Mouse (Mus musculus): ENCODE measurements around the gene Cox15.

Cox15 gene

DNA sequence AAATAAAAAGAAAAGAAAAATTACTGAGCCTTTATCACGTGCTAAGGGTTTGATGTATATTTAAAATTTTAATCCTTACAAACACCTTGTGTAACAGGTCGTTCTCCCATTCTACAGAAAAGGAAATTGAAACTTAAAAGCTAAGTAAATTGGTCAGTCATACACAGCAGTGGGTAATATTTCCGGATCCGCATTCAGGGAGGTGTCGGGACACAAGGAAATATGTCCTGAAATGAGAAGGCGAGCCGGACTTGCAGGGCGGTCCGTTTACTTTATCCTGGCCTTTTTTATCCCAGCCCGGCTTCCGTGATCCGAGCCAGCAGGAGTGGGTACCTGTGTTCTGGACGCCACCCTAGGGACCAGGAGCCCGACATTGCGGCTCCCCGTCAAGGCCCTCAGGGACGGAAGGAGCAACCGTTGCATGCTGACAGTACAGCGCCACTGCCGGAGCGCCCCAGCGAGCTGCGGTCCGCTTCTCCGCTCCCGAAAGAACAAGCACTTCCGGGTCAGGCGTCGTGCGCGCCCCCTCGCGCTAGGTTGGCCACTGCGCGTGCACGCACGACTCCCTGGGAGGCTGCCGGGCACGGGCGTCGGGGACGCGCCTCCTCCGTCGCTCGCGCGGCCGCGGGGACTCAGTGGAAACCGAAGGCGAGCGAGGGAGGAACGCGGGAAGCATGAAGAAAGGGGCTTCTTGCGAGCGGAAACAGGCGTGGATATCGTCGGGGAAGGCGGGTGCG is at the start of gene Cox15, which contains the start of gene Cutc:
Gene Cox15, minus strand, starts transcription at position 512 of the 737 bp plus-strand sequence.
Gene Cutc, plus strand, starts transcription at position 508 of the 737 bp plus-strand sequence.
- DNase-seq = peak; percentile 98

DNA sequence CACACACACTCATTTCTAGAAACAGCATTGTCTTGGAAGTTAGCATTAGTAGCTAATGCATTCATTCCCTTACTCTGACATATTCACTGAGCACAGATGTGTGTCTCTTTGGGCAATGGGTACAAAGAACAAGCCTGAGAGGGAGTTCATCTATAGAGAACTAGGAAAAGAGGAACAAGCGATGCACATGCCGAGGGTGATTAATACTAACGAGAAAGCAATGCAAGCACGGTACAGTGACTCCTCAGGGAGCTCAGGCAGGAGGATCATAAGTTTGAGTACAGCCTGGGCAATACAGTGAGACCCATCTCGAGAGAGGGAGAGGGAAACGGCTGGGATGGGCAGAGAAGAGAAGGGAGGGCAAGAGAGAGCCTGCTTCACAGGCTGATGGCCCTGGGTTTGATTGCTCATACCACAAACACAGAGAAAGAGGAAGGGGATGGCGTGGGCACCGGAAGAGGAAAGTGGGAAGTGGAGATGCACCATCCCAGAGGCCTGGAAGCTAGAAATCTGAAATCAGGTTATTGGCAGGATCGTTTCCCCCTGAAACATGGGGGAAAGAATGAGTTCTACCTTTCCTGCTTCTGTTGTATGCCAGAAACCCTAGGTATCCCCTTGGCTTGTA is 48.7 kb upstream of the Cox15 start:
- no peak for DNase-seq

DNA sequence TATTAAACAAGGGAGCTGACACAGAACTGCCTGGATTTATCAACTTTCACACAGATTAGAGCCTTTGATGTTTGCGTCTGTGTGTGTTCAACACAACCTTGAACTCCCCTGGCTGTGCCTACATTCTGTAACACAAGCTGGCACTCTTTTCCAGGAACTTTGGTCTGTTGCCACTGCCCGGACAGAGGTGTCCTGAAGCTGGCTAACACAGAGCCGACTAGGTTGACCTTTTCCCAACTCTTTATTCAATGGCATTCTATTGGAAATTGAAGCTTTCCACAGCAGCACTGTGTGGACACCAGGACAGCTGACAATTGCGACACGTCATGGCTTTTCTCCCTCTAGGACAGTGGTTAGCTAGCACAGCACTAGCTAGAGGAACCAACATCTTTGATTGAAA is 44.4 kb upstream of the Cox15 start:
- DNase-seq = no peak

DNA sequence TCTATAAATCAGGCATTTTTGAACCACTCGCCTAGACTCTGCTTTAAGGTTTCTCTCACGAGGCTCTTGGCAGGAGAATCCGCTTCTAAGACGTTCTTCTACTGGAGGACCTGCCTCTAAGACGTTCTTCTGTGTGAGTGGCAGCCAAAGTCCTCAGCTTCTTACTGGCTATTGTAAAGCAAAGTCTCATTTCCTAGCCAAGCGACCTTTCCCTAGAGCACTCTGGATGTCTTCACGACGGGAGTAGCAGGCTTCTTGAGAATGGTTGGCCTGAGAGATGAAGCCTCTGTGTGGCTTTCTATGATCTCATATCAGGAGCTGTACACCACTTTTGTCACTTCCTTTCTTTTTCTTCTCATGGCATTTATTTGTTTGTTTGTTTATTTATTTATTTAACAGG is 42.7 kb upstream of the Cox15 start:
- DNase-seq = no peak

DNA sequence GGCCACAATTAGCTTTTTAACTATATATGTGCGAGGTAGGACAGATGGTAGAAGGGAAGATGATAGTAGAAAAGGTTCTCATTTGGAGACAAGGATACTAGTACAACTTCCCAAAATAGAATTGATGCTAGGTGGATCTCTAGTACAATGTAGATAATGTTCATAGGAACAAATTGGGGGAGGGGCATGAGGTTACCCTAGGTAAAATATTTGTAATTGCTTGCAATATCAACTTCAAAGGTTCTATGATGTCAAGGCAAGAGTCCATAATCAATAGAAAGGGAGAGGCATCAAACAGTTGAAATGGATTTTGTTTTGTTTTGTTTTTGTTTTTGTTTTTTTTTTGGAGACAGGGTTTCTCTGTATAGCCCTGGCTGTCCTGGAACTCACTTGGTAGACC is 41.2 kb upstream of the Cox15 start:
- no peak for DNase-seq

DNA sequence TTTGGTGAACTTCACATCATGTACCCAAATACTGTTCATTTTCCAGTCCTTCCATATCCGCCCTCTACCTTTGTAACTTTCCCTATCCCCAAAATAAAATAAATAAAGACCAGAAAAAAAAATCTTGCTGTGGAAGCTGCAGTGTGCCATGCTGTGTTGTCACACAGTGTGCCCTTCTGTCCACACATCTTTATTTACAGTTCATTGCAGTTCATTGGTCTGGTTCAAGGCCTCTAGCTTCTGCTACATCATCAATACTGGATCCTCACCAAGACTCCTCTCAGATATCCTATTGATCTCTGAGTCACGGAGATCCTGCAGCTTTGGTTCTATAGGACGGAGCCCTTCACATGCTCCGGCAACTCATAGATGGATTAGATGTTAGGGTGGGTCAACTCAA is 39.7 kb upstream of the Cox15 start:
- no peak for DNase-seq

DNA sequence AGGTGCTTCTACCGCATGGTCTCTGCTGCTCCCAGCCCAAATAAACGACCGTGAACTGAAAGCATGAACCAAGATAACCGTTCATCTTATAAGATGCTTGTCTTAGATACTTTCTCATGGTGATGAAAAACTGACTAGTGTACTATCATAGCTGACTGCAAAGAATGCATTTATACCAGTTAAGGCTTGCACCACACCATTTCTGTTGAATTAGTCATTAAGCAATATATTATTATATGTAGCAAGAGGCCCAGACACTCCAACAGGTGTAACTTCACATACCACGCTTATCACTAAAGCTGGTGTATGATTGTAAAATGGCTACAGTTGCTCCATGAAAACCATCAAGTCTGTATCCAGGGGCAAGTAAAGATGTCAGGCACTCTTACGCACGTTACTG is 37.0 kb upstream of the Cox15 start:
- DNase-seq = no peak

DNA sequence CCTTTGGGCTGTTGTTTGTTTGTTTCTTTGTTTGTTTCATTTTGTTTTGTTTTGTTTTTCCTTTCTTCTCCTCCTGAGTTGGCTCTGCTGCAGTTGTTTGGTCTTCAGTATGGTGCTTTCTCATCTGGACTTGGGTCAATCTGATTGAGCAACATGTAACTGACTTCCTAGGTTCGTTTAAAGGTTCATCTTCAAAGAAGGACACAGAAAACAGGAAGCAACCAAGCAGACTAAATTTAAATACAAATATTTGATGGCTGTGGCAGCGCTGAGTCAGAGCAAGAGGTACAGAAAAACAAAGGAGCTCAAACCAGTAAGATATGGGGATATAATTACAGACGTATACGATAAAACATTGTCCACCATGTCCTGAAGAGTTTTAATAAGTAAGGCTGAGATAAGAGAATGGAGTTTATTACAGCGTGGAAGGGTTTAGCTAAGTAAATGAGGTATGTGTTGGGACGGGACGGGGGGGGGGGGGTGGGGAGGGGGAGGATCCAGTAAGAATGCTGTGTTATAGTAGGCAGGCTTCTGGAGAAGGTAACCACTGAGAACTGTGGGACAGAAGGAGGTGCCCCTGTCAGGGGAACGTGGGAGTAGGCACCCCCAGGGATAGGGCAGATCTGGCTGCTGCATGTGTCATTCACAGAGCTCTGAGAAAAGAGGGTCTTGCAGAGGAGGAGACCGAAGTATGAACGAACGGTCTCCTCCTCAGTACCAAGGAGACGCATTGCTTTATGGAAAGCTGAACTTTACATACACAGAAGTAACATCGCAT is 33.6 kb upstream of the Cox15 start:
- peak; percentile 3 for DNase-seq

DNA sequence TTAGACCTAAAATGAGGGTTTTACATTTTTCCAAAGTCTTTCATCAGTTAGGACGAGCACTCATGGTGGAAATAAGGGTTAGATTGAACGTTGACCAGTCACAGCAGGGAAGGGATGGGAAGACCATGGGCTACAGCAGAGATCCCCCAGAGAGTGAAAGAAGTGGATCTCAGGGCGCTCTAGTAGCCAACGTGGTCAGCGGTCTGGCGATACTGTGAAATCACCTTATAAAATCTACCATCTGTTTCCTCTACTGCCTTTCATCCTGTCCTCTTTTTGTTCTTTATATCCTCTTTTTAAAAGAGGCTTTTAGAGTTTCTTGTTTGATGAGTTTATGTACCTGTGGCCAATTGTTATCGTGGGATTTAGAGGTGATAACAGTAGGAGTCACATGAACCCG is 32.0 kb upstream of the Cox15 start:
- no peak for DNase-seq

DNA sequence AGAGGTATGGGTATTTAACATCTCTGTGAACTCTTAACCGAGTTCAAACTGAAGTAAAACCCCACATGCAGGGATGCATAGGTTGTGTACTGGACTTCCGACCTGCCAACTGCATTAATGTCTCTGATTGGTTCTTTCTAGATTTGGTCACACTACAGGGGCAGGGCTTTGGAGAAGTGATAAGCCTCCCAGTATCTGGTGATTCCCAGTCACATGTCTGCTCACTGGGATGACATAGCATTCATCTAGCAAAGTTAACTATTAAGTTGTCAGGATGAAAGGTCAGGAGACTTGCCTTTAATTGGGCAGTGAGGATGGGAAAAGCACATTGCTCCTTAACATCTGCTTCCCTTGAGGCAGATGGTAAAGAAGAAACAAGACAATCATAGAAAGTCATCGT is 29.2 kb upstream of the Cox15 start, which contains the start of gene Abcc2:
Gene Abcc2, plus strand, starts transcription at position 213 of the 400 bp plus-strand sequence.
- no peak for DNase-seq

DNA sequence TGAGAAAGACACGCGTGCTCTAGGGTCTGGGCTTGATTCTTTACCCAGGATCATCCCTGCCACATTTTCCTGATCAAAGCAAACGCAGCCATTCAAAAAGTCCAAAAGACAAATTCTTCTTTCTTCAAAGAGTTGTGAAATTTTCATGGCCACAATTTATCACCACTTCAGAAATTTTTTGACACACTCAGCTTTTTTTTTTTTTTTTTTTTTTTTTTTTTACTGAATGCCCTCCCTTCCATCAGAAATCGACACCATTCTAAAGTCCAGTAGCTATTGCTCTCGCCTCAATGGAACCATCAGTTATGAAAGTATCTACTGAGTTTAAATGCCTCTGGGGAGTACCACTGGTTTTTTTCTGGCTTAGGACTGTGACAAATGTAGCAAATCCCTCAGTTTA is 27.6 kb upstream of the Cox15 start:
- no peak for DNase-seq

DNA sequence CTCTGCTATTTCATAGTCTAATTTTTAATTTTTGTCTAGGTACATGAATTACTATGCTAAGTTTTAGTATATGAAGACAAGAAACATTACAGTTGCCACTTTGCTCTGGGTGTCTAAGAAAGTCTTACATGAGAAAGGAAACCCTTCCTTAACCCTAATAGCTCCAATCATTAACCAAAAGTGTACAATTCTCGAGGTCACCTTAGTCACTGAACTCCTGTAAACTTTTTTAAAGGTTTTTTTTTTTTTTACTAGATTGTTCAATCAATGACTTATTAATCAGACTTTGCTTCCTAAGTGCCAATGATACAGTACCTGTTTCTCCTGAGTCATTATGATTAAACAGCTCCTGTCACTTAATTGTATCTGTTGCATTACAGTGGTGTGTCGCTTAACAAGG is 24.5 kb upstream of the Cox15 start:
- DNase-seq = no peak

DNA sequence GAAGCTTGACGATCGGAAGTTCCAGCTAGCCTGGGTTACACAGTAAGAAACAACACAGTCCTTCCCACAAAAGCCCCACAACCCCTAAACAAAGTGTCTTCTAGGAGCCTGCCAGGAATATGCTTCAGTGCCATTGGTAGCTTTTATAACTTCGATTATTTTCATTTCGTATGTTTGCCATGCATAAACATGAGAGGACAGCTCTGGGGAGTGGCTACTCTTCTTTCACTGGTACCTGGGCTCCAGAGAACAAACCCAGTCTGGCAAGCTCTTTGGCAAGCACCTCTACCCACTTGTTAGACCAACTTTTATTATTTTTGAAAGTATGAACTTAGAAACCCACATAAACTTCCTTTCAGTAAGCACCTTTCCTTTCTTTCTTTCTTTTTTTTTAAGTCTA is 23.8 kb upstream of the Cox15 start:
- DNase-seq = no peak

DNA sequence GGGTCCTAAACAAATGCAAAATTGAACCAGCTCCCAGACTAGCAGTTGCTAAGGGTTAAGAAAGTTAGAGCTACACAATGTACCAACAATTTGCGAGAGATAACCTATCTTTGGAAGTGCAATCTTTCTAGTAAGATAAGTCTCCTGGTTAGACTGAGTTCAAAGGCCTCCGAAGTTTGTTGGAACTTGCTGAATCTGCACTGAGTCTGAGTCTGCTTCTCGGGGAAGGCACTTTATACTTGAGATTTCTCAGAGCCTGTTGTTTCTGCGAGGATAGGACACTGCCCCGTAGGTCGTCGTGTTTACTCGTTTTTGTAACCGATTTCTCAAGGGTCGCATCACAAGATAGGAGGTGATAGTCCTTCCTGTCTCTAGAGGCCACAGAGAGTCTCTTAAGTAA is 22.6 kb upstream of the Cox15 start:
- DNase-seq = no peak

DNA sequence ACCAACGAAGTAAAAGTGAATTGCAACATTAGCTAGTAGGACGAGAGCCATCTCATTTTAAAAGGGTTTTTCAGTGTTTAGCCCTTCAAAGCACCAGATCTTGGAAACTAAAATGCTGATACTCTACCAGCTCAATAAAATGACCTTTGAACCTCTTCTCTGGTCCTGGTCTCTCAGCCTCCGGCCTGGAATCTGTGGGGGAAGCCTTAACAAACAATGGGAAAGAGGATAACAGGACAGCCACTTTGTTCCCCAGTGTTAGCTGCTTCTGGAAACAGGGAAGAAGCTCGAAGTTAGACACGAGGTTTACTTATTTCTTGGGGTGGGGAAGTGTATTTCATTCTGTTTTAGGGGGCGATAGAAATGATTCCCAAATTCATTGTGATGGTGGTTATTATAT is 19.5 kb upstream of the Cox15 start:
- DNase-seq = no peak

DNA sequence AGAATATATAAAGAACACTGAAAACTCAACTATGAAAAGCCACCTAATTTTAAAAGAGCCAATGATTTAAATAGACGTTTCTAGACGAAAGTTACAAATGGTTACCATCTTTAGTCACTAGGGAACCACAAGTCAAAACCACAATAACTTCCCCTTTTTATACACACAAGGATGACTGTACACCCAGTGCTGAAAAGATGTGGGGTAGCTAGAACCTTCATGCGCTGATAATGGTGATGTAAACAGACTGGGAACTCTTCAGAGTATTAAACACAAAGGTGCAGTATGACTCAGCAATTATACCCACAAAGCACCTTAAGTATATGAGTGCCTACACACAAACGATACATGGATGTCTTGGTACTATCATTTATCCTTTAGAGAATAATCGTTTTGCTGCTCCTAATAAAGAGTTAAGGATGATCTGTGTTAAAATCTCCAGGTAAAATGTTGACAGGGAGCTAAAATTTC is 18.7 kb upstream of the Cox15 start:
- DNase-seq = peak; percentile 13

DNA sequence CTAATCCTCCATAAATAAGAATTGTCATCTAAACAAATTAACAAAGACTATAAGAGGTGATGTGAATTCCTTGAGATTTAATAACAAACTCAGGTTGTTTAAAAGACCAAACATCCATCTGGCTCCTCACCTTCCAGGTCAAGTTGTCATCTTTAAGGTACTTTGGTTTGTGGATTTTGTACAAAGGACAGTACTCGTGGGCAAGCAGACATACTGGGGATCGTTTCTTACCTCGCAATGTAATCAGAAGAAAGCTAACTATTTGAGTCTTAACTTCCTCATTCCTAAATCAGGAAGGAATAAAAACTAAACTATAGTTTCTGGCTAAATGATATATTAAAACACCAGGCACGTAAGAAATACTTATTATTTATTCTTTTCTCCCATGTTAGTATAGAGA is 17.8 kb upstream of the Cox15 start:
- DNase-seq = no peak

DNA sequence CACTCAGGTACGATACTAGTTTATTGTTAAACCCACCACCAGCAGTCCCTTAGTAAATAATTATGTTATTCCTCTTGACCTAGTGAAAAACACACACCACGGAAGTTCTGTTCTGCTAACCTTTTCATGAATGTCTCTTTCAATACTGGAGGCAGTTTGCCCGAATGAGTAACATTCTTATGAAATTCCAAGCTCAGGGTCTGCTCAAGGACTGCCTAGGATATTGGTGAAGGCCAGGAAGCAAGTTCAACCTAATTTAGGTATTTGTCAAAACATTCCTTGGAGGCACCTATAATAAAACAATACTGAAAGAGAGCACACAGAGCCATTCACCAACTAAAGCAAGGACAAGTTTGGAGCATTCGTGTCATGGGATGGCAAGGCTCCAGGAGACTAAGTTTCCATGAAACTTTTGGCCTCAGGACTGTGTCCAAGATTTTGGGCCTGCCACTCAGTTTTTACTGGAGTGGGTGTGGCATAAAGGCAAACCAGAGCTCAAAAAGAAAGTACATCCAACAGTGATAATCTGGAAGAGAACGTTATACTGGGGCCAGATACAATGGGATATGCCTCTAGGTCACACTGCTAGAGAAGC is 16.7 kb upstream of the Cox15 start:
- no peak for DNase-seq

DNA sequence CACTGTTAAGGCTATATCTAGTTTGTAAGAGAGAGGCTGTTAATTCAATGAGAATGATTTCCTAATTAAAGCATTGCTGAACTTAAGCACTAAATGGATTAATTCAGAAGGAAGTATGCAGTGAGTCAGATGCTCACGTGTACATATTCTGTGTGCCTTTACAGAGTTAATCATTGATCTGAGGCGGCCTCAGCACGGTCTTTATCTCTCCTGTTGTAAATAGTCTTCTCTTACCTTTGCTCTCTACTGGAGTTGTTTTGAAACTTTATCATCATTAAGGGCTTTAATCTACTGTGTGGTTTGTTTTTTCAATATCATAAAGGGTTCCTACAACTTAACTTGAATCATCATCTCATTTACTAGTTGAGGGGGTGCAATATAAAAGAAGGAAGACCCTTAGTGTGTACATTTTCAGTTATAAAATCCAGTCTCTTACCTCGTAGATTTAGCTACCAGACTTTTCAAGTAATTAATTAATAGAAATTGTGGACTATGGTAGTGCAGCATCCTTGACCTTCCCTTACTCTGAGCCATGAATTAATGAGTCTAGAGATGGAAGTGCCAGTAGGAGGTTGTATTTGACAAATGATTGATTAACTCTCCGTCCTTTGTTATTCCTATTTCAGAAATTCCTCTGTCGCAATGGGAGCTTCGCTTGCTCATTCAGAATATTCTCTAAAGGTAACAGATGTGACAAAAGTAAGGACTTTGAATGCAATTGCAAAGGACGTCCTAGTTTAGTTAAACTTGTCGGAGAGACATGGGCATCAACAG is 14.9 kb upstream of the Cox15 start:
- DNase-seq = no peak

DNA sequence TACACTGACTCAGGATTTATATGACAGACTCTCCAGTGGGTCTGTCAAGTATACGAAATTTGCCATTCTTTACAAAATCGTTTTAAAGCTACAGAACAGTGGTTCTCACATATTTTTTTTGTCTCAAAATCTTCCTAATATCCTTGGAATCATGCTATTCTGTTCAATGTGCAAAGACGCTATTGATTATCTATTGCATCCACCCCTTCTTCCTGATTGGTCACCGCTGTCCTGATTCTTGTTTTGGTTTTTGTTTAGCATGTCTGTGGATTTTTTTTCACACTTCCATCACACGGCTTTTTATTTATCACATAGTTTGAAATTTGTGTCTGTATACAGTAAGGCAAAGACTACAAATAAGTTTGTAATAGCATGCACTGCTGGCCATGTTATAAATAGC is 13.7 kb upstream of the Cox15 start:
- DNase-seq = no peak

DNA sequence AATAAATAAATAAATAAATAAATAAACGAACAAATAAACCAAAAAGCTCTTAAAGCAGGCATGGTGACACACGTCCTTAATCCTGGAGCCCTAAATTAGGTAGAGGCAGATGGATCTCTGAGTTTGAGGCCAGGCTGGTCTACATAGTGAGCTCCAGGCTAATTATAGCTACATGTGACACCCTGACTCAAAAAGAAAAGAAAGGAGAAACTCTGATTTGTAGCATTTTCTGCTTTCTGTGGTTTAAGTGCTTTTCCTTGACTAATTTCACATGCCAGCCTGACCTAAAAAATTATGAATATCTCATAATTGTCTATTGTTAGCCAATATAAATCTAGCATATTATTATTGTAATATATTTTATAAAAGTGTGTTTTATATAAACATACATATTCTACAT is 9.6 kb upstream of the Cox15 start:
- no peak for DNase-seq

DNA sequence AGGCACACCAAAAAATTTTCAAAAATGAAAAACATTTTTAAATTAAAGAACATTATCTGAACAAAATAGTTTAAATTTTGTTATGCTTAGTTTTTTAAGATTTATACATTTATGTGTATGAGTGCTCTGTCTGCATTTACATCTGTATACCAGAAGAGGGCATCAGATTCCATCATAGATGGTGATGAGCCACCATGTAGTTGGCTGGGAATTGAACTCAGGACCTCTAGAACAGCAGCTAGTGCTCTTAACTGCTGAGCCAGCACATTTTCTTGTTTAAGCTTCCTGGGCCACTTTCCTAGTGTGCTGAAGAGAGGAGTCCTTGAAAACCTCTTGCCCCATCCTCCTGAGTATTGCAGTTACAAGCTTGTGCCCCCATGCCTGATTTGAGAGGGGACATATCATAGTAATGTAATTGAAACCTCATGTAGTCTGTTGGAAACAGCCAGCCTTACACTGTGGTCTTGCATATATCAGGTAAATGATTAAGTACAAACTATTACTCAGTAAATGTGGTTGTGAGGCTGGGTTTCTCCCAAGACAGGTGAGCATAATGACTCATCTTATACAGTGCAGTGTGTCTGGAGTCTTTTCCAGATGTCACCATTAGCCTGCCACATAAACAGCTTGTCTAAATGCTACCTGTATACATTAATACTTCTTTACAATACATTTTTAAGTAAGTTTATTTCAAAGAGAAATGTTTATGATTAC is 8.9 kb upstream of the Cox15 start:
- no peak for DNase-seq
